Mouse (Mus musculus) lung, adult 2 months (tissue): Measurements from ENCODE around the gene 2610507B11Rik. TPM values are rescaled to one million over a fixed set of nuclear protein-coding genes. Genes with fewer than 3 reads are reported as not detected.

Experiments
- DNase-seq: peaks from one replicate; pipeline ENCODE4 v3.0.0; 2022
- H3K4me1 ChIP-seq: fragments of 200-500 bp; 2 replicates; pipeline ENCODE4 v1.6.1; 2011; ENCODE audit warnings: low read length; ENCODE audit not compliant: control insufficient read depth, insufficient read depth
- H3K4me3 ChIP-seq: fragments of 200-500 bp; replicated peaks from 2 replicates; pipeline ENCODE3; 2011; ENCODE audit warnings: low read depth, mild to moderate bottlenecking, control low read depth, low read length; ENCODE audit errors: extremely low read depth
- CTCF ChIP-seq: fragments of 200-500 bp; IDR thresholded peaks from 2 replicates; pipeline ENCODE4 v1.5.1; 2011; ENCODE audit warnings: mild to moderate bottlenecking, low read length, control low read depth; ENCODE audit not compliant: insufficient read depth
- POLR2A ChIP-seq: fragments of 200-500 bp; IDR thresholded peaks from 2 replicates; pipeline ENCODE4 v1.6.1; 2011; ENCODE audit warnings: low read depth, mild to moderate bottlenecking, control low read depth, low read length, borderline replicate concordance; ENCODE audit errors: extremely low read depth
- WGBS: fragments of 180-500 bp; shearing (Covaris S2); methylation state at CpG from one replicate; pipeline ENCODE4 v1.1.7; 2018; 5-methylcytosine and 5-hydroxymethylcytosine counted together
- polyA plus RNA-seq: library from polyadenylated mRNA; depleted of rRNA; stranded (reverse); fragments of >200 nt; gene quantifications from 2 replicates; pipeline ENCODE4 v1.2.3, GENCODE M21; 2012

2610507B11Rik gene
- polyA plus RNA-seq, 1 experiment: 65.4 TPM

GRCm38 (mm10) chr11:78278853-78279252, 17.3 kb downstream of the 2610507B11Rik start:
- DNase-seq: no peak
- Histone ChIP-seq H3K4me3 (no peak overlapping the region), H3K4me1 (no peaks in the 10 kb centered on the region)
- WGBS: 75% methylated on average over 7 of the region's 7 CpGs
- TF ChIP-seq CTCF (no peak), POLR2A (no peak)

- Histone ChIP-seq H3K4me3 (no peak overlapping the region), H3K4me1 (no peaks in the 10 kb centered on the region)
- TF ChIP-seq CTCF: no peak
- no peak for TF ChIP-seq POLR2A
- 88% methylated on average over 4 of the region's 4 CpGs for WGBS
- DNase-seq: no peak
These were observed 18.0 kb downstream of the 2610507B11Rik start for GRCm38 (mm10) chr11:78279586-78279985.

GRCm38 (mm10) chr11:78289146-78289763, 27.7 kb downstream of the 2610507B11Rik start:
- TF ChIP-seq POLR2A (no peak), CTCF (no peak)

GRCm38 (mm10) chr11:78290654-78291053, 29.1 kb downstream of the 2610507B11Rik start, which contains the start of gene BC030499:
Gene BC030499, plus strand, starts transcription at chr11:78290841.
- Histone ChIP-seq H3K4me1 (no peaks in the 10 kb centered on the region), H3K4me3 (no peak within 1 kb of the TSS)
- DNase-seq: no peak
- WGBS: 92% methylated on average over 4 of the region's 4 CpGs
- no peak for TF ChIP-seq CTCF

More at GRCm38 (mm10) chr11:78289146-78289763, 27.7 kb downstream of the 2610507B11Rik start:
- 83% methylated on average over 7 of the region's 7 CpGs for WGBS
- no peak overlapping the region for H3K4me3 ChIP-seq
- DNase-seq: no peak
- no peaks in the 10 kb centered on the region for H3K4me1 ChIP-seq

- WGBS: 93% methylated on average over 6 of the region's 6 CpGs
- no peak overlapping the region for H3K4me3 ChIP-seq
These were observed 33.0 kb downstream of the 2610507B11Rik start for GRCm38 (mm10) chr11:78294585-78294984.

GRCm38 (mm10) chr11:78300917-78301316, 39.4 kb downstream of the 2610507B11Rik start:
- 58% methylated on average over 7 of the region's 7 CpGs for WGBS
- H3K4me1 ChIP-seq: no peaks in the 10 kb centered on the region
- H3K4me3 ChIP-seq: peak overlapping the region; percentile 33
- TF ChIP-seq POLR2A (no peak), CTCF (no peak)
- DNase-seq: no peak

More at GRCm38 (mm10) chr11:78294585-78294984, 33.0 kb downstream of the 2610507B11Rik start:
- TF ChIP-seq POLR2A (no peak), CTCF (no peak)
- DNase-seq: no peak
- H3K4me1 ChIP-seq: no peaks in the 10 kb centered on the region

GRCm38 (mm10) chr11:78301357-78302084, 40.0 kb downstream of the 2610507B11Rik start, which contains the start of gene Spag5:
Gene Spag5, plus strand, starts transcription at chr11:78301529.
- WGBS: 1% methylated on average over 49 of the region's 49 CpGs
- peak; percentile 87 for DNase-seq
- Histone ChIP-seq H3K4me1 (no peaks in the 10 kb centered on the region), H3K4me3 (peak within 1 kb of the TSS; percentile 58)
- TF ChIP-seq CTCF (no peak), POLR2A (no peak)

GRCm38 (mm10) chr11:78305272-78305671, 43.7 kb downstream of the 2610507B11Rik start:
- H3K4me3 ChIP-seq: no peak overlapping the region
- H3K4me1 ChIP-seq: no peaks in the 10 kb centered on the region
- WGBS: 88% methylated on average over 4 of the region's 4 CpGs
- DNase-seq: no peak
- TF ChIP-seq CTCF: no peak
- TF ChIP-seq POLR2A: no peak

GRCm38 (mm10) chr11:78310861-78311511, 49.4 kb downstream of the 2610507B11Rik start:
- WGBS: 89% methylated on average over 8 of the region's 8 CpGs
- no peaks in the 10 kb centered on the region for H3K4me1 ChIP-seq
- no peak for DNase-seq
- TF ChIP-seq POLR2A: no peak
- no peak for TF ChIP-seq CTCF
- no peak overlapping the region for H3K4me3 ChIP-seq

GRCm38 (mm10) chr11:78313662-78314061, 52.1 kb downstream of the 2610507B11Rik start:
- WGBS: 95% methylated on average over 2 of the region's 2 CpGs

More at GRCm38 (mm10) chr11:78313662-78314061, 52.1 kb downstream of the 2610507B11Rik start:
- no peak for DNase-seq
- TF ChIP-seq CTCF (no peak), POLR2A (no peak)
- H3K4me1 ChIP-seq: no peaks in the 10 kb centered on the region
- no peak overlapping the region for H3K4me3 ChIP-seq
